Mouse (Mus musculus) midbrain, embryonic 10.5 days (tissue): Measurements from ENCODE around the gene Ptar1. TPM values are rescaled to one million over a fixed set of nuclear protein-coding genes. Genes with fewer than 3 reads are reported as not detected.
"Not testable (repeated sequence)": the region's sequence is repeated elsewhere in the genome, so short reads cannot be mapped to it uniquely, and the experiment has no call there.

Experiments
- DNase-seq: peaks from one replicate; pipeline ENCODE4 v3.0.0-alpha.2; 2017; ENCODE audit warnings: low spot score
- H3K27ac ChIP-seq: fragments of 300-500 bp; sonication (generic); replicated peaks from 2 replicates; pipeline ENCODE4 v1.5.1; 2016; ENCODE audit warnings: mild to moderate bottlenecking
- H3K27me3 ChIP-seq: fragments of 300-500 bp; sonication (generic); 2 replicates; pipeline ENCODE4 v1.6.1; 2016; ENCODE audit warnings: low read depth, mild to moderate bottlenecking; ENCODE audit not compliant: poor library complexity, severe bottlenecking
- H3K36me3 ChIP-seq: fragments of 300-500 bp; sonication (generic); 2 replicates; pipeline ENCODE4 v1.6.1; 2016; ENCODE audit warnings: mild to moderate bottlenecking, moderate library complexity
- H3K4me1 ChIP-seq: fragments of 300-500 bp; sonication (generic); 2 replicates; pipeline ENCODE4 v1.6.1; 2016
- H3K4me3 ChIP-seq: fragments of 300-500 bp; sonication (generic); 2 replicates; pipeline ENCODE4 v1.5.1; 2016; ENCODE audit warnings: mild to moderate bottlenecking, moderate library complexity
- H3K9me3 ChIP-seq: fragments of 300-500 bp; sonication (generic); replicated peaks from 2 replicates; pipeline ENCODE4 v1.6.1; 2016; ENCODE audit warnings: mild to moderate bottlenecking
- WGBS: fragments of 180-500 bp; shearing (Covaris S2); methylation state at CpG from one replicate; pipeline ENCODE4 v1.1.7; 2016; 5-methylcytosine and 5-hydroxymethylcytosine counted together
- polyA plus RNA-seq: library from polyadenylated mRNA; unstranded; fragments of >200 nt; fragmentation: Nextera tagmentation; extraction: Ambion mirVana; gene quantifications from 2 replicates; pipeline ENCODE4 v1.2.1, GENCODE M21; 2016

Ptar1 gene
- polyA plus RNA-seq = 7.9 and 8.4 TPM in 2 replicates

DNA sequence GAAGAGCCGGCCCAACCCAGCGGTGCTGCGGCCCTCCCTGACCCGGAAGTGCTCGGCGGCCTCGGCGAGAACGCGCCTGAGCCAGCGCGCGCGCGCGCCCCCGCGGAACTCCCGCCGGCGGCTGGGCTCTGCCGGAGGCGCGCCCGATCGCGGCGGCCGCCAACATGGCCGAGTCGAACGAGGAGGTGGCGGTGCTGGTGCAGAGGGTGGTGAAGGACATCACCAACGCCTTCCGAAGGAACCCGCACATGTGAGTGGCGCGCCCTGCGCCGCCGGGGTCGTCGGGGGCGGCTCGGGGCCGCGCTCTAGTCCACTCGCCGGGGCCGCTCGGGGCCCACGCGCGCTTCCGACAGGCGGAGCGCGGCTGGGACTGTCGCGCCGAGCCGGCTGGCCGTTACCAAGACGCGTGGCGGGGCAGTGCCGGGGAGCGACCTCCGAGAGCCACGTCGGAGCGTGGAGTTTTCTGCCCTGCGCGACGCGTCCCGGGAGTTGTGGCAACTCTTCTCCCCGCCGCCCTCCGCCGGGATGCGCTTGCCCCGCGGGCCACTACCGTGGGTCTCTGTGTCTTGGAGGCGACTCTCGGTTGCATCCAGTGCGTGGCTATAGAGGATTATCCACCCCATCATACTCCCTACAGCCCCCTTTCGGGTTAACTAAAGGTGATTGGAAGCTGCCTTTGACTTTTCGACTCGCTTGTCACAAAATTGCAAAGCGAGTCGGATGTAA is at the start of gene Ptar1:
TSS of gene Ptar1 (plus strand) at position 134 of the 726 bp plus-strand sequence.
- peak within 1 kb of the TSS; percentile 99 for H3K27ac ChIP-seq
- peaks cover 7% of the 10 kb centered on the region; the same call in 1 of the 2 replicates for H3K36me3 ChIP-seq
- peaks cover 33% of the 10 kb centered on the region for H3K4me1 ChIP-seq
- no peaks in the 10 kb centered on the region for H3K9me3 ChIP-seq
- peak within 1 kb of the TSS; percentile 86 for H3K4me3 ChIP-seq
- DNase-seq = peak; percentile 93
- under 1% methylated on average over 93 of the region's 93 CpGs for WGBS
- no peaks in the 10 kb centered on the region for H3K27me3 ChIP-seq

DNA sequence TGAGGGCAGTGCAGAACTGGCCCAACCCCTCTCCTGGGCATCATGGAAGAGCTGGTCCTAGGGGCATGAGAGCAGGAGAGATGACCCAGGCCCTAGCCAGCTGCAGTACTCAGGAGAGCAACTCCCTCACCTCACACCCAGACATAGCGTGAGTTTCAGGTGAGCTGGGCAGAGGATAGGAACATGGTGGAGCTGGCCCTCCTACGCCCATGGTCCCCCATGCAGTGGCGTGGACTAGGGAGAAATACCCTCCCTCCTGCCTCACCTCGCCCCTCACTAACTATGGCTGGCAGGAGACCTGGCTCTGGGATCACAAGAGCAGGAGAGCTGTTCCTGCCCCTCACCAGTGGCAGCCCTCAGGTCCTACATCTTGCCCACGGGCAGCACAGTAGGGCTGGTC is 43.4 kb upstream of the Ptar1 start:
- Histone ChIP-seq H3K27ac (no peak overlapping the region), H3K27me3 (no peaks in the 10 kb centered on the region), H3K36me3 (no peaks in the 10 kb centered on the region), H3K4me3 (no peak overlapping the region), H3K9me3 (no peaks in the 10 kb centered on the region), H3K4me1 (no peaks in the 10 kb centered on the region)
- no peak for DNase-seq
- WGBS = 91% methylated on average over 5 of the region's 5 CpGs

DNA sequence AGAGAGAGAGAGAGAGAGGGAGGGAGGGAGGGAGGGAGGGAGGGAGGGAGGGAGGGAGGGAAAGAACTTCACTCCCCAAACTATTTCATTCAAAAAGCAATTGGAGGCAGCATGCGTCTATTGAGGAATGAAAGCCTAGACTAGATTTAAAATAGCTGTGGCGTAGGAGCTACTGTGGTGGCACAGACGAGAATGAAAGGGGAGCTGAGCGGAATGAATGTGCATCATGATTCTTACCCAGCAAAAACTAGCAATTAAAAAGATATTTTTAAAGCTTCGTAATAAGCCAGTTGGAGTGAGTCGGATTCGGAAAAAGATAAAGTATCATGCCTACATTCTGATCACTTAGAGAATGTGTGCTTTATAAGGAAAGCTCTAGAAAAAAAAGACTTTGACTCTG is 41.9 kb upstream of the Ptar1 start:
- Histone ChIP-seq H3K4me1 (no peaks in the 10 kb centered on the region), H3K27ac (no peak overlapping the region), H3K4me3 (no peak overlapping the region), H3K9me3 (no peaks in the 10 kb centered on the region), H3K36me3 (no peaks in the 10 kb centered on the region), H3K27me3 (no peaks in the 10 kb centered on the region)
- DNase-seq = no peak
- WGBS = 78% methylated on average over 7 of the region's 7 CpGs

DNA sequence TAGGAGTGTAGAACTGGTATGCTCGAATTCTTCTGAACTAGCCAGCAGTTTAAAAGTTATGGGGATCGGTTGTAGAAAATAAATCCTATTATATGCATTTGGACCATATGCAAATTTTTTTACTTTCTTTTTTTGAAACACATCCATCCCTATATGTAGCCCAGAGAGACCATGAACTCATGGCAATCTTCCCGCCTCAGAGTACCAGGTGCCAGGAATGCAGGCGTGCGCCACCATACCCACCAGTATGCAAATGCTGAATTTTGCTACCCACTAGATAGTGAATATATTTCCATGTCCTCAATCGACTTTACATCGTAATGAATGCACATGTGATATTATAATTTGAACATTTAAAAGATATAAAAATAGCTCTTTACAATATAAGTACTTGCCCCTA is 39.9 kb upstream of the Ptar1 start:
- Histone ChIP-seq H3K4me1 (peaks cover under 1% of the 10 kb centered on the region), H3K4me3 (no peak overlapping the region), H3K27me3 (peaks cover 9% of the 10 kb centered on the region; the same call in 1 of the 2 replicates), H3K9me3 (no peaks in the 10 kb centered on the region), H3K27ac (no peak overlapping the region), H3K36me3 (no peaks in the 10 kb centered on the region)
- DNase-seq = no peak
- WGBS = 95% methylated on average over 7 of the region's 7 CpGs

DNA sequence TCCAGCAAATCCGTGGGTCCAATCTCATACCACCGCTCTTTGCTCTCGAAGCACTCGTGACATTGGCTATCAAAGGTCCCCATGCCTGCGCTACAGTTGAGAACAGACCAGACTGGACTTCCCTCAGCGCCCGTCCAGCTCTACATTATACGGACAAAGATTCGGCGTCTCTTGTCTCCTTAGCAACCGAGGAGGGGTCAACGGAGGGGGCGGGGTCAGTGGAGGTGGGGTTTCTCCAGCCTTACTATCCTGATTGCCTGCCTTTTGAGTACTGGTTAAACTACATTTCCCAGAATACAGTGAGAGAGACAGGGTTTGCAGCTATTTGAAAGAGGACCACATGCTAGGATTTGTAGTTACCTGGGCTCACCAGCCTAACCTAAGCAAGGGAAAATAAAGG is 34.6 kb upstream of the Ptar1 start, which contains the start of gene 1700028P14Rik:
TSS of gene 1700028P14Rik (minus strand) at position 169 of the 400 bp plus-strand sequence.
- peak; percentile 76 for DNase-seq
- H3K36me3 ChIP-seq = no peaks in the 10 kb centered on the region
- H3K4me1 ChIP-seq = peaks cover 6% of the 10 kb centered on the region
- no peaks in the 10 kb centered on the region for H3K9me3 ChIP-seq
- 6% methylated on average over 13 of the region's 13 CpGs for WGBS
- no peak within 1 kb of the TSS for H3K27ac ChIP-seq
- H3K27me3 ChIP-seq = peaks cover 10% of the 10 kb centered on the region; the same call in 1 of the 2 replicates
- H3K4me3 ChIP-seq = peak within 1 kb of the TSS; percentile 38

DNA sequence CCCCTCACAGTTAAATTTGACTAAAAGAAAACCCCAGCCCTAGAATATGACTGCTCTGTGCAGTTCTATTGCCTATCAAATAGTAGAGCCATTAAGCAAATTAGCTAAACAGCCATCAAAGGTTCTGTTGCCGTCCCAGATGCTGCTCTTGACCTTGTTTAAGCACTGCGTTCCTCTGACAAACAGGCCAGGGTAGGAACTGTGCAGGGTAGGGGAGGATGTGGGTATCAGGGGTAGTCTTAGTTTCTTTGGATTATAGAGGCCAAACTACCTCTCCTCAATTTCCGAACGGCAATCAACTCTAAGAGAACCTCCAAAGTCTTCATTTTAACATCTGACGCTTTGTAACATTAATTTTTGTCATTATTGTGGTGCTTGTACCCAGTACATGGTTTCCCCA is 34.1 kb upstream of the Ptar1 start:
- Histone ChIP-seq H3K4me1 (peaks cover 6% of the 10 kb centered on the region), H3K4me3 (no peak overlapping the region), H3K27me3 (peaks cover 10% of the 10 kb centered on the region; the same call in 1 of the 2 replicates), H3K27ac (no peak overlapping the region), H3K9me3 (no peaks in the 10 kb centered on the region), H3K36me3 (no peaks in the 10 kb centered on the region)
- DNase-seq = no peak
- WGBS = 89% methylated on average over 5 of the region's 5 CpGs

DNA sequence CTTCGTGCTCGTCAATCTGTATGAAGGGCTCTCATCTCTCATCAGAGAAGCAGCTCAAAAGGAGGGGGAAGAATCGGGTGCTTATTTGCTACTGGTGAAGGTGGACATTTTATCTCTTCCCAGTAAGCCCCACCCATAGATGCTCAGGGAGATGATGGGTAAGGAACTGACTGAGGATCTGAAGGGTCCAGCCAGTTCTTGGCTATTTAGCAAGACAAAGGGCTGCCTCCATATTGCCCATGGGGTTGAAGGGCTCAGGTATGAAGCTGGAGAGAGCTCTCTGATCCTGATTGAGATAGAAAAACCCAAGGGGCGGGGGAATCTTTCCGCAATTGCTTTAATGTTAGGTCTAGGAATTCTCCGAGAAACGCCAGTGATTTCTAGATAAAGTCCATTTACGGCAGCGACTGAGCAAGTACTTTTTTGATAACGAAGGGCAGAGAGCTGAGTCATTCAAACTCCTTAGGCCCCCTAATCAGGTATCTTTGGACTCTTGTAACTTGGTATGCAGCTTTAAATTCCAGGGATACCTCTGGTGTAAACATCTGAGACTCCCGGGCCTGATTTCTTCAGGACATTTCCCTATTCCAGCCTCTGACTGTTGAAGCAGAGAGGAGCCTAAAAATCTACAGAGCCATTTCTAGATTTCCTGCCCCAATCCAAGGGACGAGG is 29.8 kb upstream of the Ptar1 start:
- H3K4me1 ChIP-seq = peaks cover 4% of the 10 kb centered on the region
- no peak overlapping the region for H3K4me3 ChIP-seq
- DNase-seq = no peak
- no peaks in the 10 kb centered on the region for H3K36me3 ChIP-seq
- no peaks in the 10 kb centered on the region for H3K9me3 ChIP-seq
- WGBS = 76% methylated on average over 12 of the region's 12 CpGs
- H3K27me3 ChIP-seq = no peaks in the 10 kb centered on the region
- H3K27ac ChIP-seq = no peak overlapping the region

DNA sequence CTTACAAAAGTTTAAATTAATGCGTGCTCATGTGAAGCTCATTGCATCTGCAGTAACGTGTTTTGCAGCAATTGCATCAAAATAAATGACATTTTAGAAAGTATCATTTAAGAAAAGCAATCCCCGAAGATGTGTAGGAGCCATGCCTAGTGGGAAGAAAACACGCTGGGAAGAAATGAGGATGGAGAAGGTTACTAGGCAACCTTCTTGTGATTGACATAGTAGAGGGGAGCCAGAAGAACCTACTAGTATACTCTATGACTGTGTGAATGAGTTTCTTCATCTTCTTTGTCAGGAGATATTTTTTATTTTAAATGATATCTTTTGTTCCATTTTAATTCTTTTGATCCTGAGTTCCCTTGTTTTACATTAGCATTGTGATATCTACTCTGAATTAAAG is 28.9 kb upstream of the Ptar1 start:
- Histone ChIP-seq H3K4me1 (no peaks in the 10 kb centered on the region), H3K36me3 (no peaks in the 10 kb centered on the region), H3K4me3 (no peak overlapping the region), H3K27ac (no peak overlapping the region), H3K9me3 (no peaks in the 10 kb centered on the region), H3K27me3 (no peaks in the 10 kb centered on the region)
- 84% methylated on average over 4 of the region's 4 CpGs for WGBS
- no peak for DNase-seq

DNA sequence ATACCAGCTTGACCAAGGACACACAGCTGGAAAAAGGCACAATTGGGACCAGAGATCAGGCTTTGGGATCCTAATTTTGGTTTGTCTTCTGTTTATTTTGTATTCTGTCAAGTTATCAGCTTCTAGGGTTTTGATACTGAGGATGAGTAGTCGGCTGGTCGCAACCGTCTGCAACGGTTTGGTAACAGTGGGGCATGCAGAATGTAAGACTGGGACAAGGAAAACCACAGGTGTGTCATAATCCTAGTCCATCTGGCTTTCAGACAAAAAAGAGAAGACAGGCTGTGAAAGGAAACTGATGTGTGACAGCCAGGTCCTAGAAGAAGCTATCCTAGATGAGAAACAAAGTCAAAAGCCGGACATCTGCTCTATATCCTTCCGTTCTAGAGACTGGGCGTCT is 23.1 kb upstream of the Ptar1 start:
- no peak overlapping the region for H3K27ac ChIP-seq
- H3K4me3 ChIP-seq = no peak overlapping the region
- H3K4me1 ChIP-seq = peaks cover 8% of the 10 kb centered on the region
- no peaks in the 10 kb centered on the region for H3K27me3 ChIP-seq
- no peak for DNase-seq
- no peaks in the 10 kb centered on the region for H3K9me3 ChIP-seq
- no peaks in the 10 kb centered on the region for H3K36me3 ChIP-seq
- WGBS = 91% methylated on average over 7 of the region's 7 CpGs

DNA sequence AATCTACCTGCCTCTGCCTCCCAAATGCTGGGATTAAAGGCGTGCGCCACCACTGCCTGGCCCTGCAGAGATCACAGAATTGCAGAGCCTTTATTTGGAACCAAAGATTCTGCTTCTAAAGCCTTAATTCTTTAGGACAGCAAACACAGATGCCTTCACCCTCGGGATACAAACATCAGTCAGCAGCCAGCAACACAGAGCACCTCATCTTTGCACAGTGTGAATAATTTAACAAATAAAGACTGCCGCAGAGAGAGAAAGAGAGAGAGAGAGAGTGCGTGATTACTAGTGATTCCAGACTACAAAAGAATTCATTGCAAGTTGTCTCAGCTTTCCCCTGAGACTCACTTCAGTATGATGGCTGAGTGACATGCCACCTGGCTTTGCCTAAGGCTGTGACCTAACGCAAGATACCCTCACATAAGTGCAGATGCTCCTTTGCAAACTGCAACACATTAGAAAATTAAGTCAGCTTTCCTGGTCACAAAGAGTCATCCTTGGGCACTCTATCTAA is 19.0 kb upstream of the Ptar1 start:
- H3K36me3 ChIP-seq = no peaks in the 10 kb centered on the region
- H3K4me1 ChIP-seq = peaks cover 8% of the 10 kb centered on the region
- H3K4me3 ChIP-seq = no peak overlapping the region
- no peak overlapping the region for H3K27ac ChIP-seq
- no peaks in the 10 kb centered on the region for H3K9me3 ChIP-seq
- no peaks in the 10 kb centered on the region for H3K27me3 ChIP-seq
- no peak for DNase-seq
- 72% methylated on average over 6 of the region's 6 CpGs for WGBS

DNA sequence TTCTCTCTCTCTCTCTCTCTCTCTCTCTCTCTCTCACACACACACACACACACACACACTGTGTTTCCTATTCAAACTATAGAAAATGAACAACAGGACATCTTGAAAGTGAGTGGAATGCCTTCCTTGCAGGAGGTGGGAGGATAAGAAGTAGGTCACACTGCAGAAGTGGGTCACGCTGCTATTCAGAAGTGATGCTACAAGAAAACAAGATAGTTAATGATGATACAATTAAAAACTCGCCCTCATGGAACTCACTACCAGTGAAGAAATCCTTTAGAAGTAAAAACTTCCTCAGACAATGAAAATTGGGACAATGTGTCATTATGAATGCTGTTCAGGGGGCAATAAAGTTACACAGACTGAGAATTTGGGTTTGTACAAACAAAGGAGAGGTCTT is 14.2 kb upstream of the Ptar1 start:
- 63% methylated on average over 2 of the region's 2 CpGs for WGBS
- DNase-seq = no peak
- Histone ChIP-seq H3K36me3 (no peaks in the 10 kb centered on the region), H3K27me3 (no peaks in the 10 kb centered on the region), H3K27ac (no peak overlapping the region), H3K9me3 (peaks cover 4% of the 10 kb centered on the region; the same call in 1 of the 2 replicates), H3K4me3 (no peak overlapping the region), H3K4me1 (no peaks in the 10 kb centered on the region)

DNA sequence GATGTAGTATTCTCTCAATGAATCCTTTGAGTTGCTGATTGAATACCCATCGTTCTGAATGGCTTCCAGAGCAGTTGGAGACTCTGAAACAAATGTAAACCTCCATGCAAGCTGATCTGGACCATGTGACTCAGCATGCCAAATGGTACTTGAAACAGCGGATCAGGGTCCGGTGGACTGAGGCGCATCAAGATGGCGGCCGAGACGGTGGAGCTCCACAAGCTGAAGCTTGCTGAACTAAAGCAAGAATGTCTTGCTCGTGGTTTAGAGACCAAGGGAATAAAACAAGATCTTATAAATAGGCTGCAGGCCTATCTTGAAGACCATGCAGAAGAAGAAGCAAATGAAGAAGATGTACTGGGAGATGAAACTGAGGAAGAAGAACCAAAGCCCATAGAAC is 11.6 kb upstream of the Ptar1 start:
- 92% methylated on average over 8 of the region's 8 CpGs for WGBS
- H3K27ac ChIP-seq, H3K36me3 ChIP-seq, H3K4me1 ChIP-seq, H3K9me3 ChIP-seq, H3K4me3 ChIP-seq, DNase-seq, H3K27me3 ChIP-seq: not testable (repeated sequence)

DNA sequence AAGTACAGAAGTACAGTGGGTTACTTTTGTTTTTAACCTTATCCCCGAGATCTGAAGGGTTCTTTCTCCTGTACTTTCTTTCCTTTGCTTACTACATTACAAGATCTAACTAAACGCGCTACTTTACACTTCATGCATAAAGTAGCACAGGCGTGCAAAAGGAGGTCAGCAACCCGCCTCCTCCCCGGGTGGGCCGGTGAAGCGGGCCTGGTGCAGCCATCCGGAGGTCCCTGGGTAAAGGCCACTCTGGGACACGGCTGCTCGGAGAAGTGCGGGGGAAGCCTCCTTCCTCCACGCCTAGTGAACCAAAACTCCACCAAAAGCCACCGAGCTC is 300 bp upstream of the Ptar1 start:
- no peaks in the 10 kb centered on the region for H3K9me3 ChIP-seq
- no peaks in the 10 kb centered on the region for H3K27me3 ChIP-seq
- H3K27ac ChIP-seq = peak overlapping the region; percentile 99
- WGBS = 2% methylated on average over 14 of the region's 14 CpGs
- no peak for DNase-seq
- peaks cover 33% of the 10 kb centered on the region for H3K4me1 ChIP-seq
- peak overlapping the region; percentile 86 for H3K4me3 ChIP-seq
- H3K36me3 ChIP-seq = peaks cover 7% of the 10 kb centered on the region; the same call in 1 of the 2 replicates
